Mouse (Mus musculus) layer of hippocampus, adult 18-20 months (tissue): ENCODE data around the gene Ugt2a2. TPM values are rescaled to one million over a fixed set of nuclear protein-coding genes. Genes with fewer than 3 reads are reported as not detected.
"Not testable (repeated sequence)": the region's sequence is repeated elsewhere in the genome, so short reads cannot be mapped to it uniquely, and the experiment has no call there.

Experiments used
- DNase-seq, 2 experiments: peaks; one replicate each; pipeline ENCODE4 v3.0.0; 2022; ENCODE audit warnings: low spot score in 2 of 2
- long read RNA-seq: library from polyadenylated mRNA; stranded (forward); transcript quantifications from one replicate; pipeline ENCODE4 v2.0.0, GENCODE M21; 2021
- total RNA-seq, 2 experiments: library from RNA; stranded (reverse); gene quantifications; 2 replicates each; pipeline ENCODE4 v1.2.3; 2021

Ugt2a2 gene
- not detected for total RNA-seq
- long read RNA-seq, result 0 reads

GRCm38 (mm10) chr5:87482160-87482559 is at the start of gene Ugt2a2:
TSS of gene Ugt2a2 (minus strand) at chr5:87482260.
- DNase-seq, result no peak

GRCm38 (mm10) chr5:87523561-87523960 is 41.5 kb upstream of the Ugt2a2 start:
- DNase-seq, result not testable (repeated sequence)

DNA sequence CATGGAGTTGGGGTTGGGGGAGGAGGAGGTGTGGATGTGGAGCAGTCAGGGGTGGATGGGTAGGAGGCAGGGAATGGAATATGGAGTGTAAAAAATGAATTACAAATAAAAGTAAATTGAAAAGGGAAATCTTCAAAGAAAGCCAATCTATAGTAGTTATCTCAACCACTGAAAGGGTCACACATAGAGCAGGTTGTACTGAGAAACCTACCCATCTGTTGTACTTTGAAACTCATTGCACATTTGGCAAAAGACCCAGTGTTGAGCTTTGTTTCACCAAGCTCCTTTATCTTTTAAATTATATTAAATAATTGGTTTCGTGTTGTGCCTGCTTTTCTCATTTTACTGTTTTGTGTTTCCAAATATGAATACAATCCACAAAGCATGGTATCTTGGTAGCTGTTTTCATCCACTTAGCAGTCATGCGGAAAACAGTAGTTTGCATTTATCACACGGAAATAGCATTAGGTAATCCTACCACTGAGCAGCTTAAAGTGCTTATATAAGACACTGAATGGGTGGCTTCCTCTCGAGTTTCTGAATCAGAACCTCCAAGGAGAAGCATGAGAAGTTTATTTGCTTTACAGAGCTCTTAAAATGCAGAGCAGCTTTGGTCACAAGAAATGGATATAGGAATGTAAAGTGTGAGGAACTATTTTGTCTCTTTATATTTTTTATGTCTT is 23.9 kb upstream of the Ugt2a2 start:
- DNase-seq, result no peak

GRCm38 (mm10) chr5:87502687-87503086 is 20.6 kb upstream of the Ugt2a2 start:
- no peak for DNase-seq

DNA sequence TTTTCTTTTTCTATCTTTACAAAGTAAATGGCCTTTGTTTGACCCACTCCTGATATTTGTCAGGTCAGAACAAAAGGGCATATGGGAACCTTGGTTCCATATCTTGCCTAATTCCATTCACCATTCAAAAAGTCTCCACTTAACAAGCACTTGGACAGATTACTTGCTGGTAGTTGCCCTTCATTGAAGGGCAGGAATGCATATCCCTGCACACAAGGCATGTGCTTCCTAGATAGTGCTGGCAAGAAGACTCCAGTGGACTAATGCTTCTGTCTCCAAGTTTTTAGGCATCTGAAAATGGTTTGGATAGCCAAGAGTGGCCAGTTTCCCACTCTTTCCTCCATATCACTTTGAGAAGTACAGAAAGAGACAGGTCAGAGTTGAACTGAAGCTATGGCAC is 17.3 kb upstream of the Ugt2a2 start:
- no peak for DNase-seq

DNA sequence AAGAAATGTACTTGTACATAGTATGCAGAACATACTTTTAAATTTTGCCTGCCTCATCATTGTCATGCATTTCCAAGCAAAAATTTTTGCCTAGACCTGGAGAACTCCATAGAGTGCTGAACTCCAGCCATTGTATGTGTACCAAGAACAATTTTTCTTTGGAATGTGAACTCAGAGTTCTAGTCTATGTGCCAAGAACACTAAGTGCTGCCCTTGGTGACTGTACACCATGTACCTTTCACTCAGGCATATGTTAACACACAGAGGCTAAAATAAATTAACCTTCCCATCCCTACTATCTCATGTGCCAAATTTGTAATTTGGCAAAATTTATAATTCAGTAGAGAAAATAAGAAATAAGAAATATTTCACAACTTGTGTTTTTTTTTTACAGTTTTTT is 16.9 kb upstream of the Ugt2a2 start:
- DNase-seq, result no peak

DNA sequence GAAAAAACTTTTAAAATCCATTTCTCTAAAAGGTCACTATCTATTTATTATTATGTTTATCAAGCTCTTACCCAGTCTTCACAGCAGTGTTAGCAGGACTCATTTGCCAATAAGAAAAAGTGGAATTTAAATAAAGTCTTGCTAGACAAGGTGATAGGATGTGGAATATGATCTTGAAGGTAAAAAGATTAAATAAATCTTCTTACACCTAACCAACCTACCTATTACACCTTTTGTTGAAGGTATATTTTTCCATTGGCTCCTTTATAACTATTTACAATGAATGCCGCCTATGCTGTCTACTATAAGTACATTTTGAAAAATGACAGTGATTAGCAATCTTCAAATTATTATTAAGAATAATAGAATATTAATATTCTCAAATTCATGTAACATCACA is 8.7 kb upstream of the Ugt2a2 start, which contains the start of gene Ugt2a1:
Ugt2a1 (minus strand) TSS at position 101 of the 400 bp plus-strand sequence.
- DNase-seq, result no peak

DNA sequence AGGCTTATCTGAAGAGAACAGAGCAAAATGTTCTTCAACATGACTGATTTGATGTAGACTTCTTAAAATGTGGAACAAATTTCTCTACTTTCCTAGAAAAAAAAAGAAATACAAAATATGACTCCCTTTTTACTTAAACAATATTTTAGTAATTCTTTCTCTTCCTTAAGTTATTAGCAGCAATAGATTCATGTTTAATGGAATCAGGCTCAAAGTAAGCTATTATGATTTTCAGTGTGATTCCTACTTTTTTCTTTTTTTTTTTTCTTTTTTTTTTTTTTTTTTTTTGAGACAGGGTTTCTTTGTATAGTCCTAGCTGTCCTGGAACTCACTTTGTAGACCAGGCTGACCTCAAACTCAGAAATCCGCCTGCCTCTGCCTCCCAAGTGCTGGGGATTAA is 4.6 kb upstream of the Ugt2a2 start, which contains the start of gene Gm43638:
Gm43638 (minus strand) TSS at position 101 of the 400 bp plus-strand sequence.
- not testable (repeated sequence) for DNase-seq

DNA sequence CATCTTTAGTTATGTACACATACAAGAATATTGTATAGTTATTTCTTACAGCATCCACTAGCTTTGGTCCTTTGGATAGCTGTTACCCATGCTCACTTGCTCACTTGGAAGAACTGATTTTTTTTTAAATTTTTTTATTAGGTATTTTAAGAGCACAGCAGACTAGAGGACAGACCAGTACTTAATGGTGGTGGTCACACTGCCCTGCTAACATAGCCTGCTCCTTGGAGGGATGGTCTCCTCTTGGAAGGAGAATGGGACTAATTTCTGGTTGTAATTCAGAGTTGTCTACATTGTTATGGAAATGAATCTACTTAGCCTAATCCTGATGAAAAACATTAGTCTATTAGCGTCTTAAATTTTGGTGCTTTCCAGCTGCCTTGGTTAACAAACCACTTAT is 23.2 kb downstream of the Ugt2a2 start:
- DNase-seq, result no peak

DNA sequence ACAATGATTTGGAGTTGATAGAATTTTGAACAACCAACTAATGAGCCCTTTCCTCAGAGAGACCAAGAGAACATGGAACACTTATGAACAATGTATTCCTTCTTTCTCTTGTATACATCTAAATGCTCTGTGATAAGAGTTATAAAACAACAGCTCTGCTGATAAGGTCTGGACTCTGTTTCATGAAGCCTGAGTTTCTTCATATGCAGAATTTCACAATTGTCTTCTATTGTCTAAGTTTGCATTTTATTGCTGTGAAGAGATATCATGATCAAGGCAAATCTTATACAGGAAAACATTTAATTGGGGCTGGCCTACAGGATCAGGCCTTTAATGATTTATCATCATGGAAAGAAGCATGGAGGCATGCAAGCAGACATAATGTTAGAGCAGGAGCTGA is 24.4 kb downstream of the Ugt2a2 start:
- DNase-seq, result no peak

GRCm38 (mm10) chr5:87456216-87456850 is 25.7 kb downstream of the Ugt2a2 start:
- no peak for DNase-seq

- DNase-seq, result no peak
Measured at GRCm38 (mm10) chr5:87455519-87455918, 26.5 kb downstream of the Ugt2a2 start.

DNA sequence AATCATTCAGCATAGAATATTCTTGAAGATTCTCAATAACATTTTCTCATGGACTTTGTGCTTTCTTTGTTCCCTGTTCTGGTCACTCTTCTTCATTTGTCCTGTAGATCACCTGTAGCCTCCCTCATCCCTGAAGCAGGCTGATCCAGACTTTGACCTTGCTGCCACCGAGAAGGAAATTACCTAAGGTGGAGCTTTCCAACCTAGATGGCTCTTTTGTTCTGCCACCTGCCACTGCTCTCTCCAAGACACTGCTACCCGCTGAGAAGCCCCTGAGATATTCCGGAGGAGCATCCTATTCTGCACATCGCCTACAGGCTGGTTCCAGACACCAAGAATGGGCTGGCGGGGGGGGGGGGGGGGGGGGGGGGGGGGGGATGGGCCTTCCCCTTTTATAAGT is 29.5 kb downstream of the Ugt2a2 start:
- DNase-seq, result not testable (repeated sequence)

DNA sequence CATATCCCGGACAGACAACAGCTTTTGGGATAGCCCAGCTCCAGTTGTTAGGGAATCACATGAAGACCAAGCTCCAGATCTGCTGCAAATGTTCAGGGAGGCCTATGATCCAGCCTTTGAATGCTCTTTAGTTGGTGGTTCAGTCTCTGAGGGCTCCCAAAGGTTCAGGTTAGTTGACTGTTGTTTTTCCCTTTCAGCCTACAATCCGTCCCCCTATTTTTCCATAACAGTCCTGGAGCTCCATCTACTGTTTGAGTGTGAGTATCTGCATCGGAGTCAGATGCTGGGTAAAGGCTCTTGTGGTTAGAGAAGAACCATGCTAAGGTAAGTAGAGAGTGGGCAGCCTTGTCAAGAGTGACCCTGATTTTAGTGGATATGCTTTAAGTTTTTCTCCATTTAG is 45.8 kb downstream of the Ugt2a2 start:
- peak; percentile 1 to 26 for DNase-seq

DNA sequence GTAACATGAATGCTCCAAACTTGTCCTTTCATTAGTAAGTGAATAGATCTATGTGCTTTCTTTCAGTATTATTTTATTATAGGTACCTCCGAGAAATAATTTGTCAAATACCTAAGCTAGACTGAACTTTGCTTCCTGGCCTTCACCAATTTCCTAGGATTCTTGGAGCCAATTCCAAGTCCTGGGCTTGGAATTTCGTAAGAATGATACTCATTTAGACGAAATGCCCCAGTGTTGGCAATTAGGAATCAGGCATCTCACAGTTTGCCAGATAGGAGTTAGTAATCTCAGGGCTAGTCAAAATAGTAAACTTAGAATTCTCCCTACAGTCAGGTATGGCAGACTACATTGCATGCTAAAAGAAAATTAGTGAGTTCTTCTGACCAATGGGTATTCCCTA is 56.4 kb downstream of the Ugt2a2 start:
- DNase-seq, result no peak

- not testable (repeated sequence) for DNase-seq
Measured at GRCm38 (mm10) chr5:87424041-87424440, 58.0 kb downstream of the Ugt2a2 start, which contains the start of gene Ugt2b38. TSS of gene Ugt2b38 (minus strand) at chr5:87424203.

Other genes with a start within 250 kb of the Ugt2a2 start
- not detected for gene Ugt2b37, start 227.5 kb downstream of the Ugt2a2 start, total RNA-seq
- not detected for gene Ugt2a3, start 145.1 kb downstream of the Ugt2a2 start, total RNA-seq
- not detected for gene Ugt2b38, start 58.1 kb downstream of the Ugt2a2 start, total RNA-seq
- not detected for gene Gm43638, start 4.5 kb upstream of the Ugt2a2 start, total RNA-seq
- gene Ugt2a1, start 8.6 kb upstream of the Ugt2a2 start, total RNA-seq, result not detected
- gene Sult1b1, start 55.9 kb upstream of the Ugt2a2 start, total RNA-seq, result not detected
- gene Sult1d1, start 86.8 kb upstream of the Ugt2a2 start, total RNA-seq, result not detected
- gene Sult1e1, start 109.3 kb upstream of the Ugt2a2 start, total RNA-seq, result not detected
- not detected for gene Csn1s1, start 183.9 kb upstream of the Ugt2a2 start, total RNA-seq
- gene Csn2, start 217.4 kb upstream of the Ugt2a2 start, total RNA-seq, result not detected